Mouse (Mus musculus) splenic B cell, adult 2 months (primary cell): ENCODE data around the gene Gpatch11.
"Not testable (repeated sequence)": the region's sequence is repeated elsewhere in the genome, so short reads cannot be mapped to it uniquely, and the experiment has no call there.

Source experiments
- DNase-seq: peaks from one replicate; pipeline ENCODE4 v3.0.0-alpha.2; 2011; ENCODE audit warnings: low read depth, low spot score
- H3K27me3 ChIP-seq: 2 replicates; pipeline ENCODE4 v1.6.1; 2012; ENCODE audit warnings: mild to moderate bottlenecking, low read length, moderate library complexity, mixed read lengths; ENCODE audit not compliant: control insufficient read depth, poor library complexity, insufficient read depth, severe bottlenecking
- H3K36me3 ChIP-seq: 2 replicates; pipeline ENCODE4 v1.6.1; 2012; ENCODE audit warnings: mild to moderate bottlenecking, low read length, moderate library complexity, mixed read lengths; ENCODE audit not compliant: control insufficient read depth, poor library complexity, insufficient read depth, severe bottlenecking

Gpatch11 gene

GRCm38 (mm10) chr17:78834856-78835835 is at the start of gene Gpatch11, which contains the start of gene Heatr5b:
Gene Gpatch11, plus strand, starts transcription at chr17:78835567.
Gene Heatr5b, minus strand, starts transcription at chr17:78835364.
- Histone ChIP-seq H3K27me3 (no peaks in the 10 kb centered on the region), H3K36me3 (peaks cover 5% of the 10 kb centered on the region)
- peak; percentile 99 for DNase-seq

- DNase-seq, H3K36me3 ChIP-seq: not testable (repeated sequence)
Measured at GRCm38 (mm10) chr17:78788273-78788672, 47.1 kb upstream of the Gpatch11 start.

GRCm38 (mm10) chr17:78791068-78791689 is 44.2 kb upstream of the Gpatch11 start:
- DNase-seq = no peak
- no peaks in the 10 kb centered on the region for H3K27me3 ChIP-seq
- peaks cover 10% of the 10 kb centered on the region for H3K36me3 ChIP-seq

More at GRCm38 (mm10) chr17:78788273-78788672, 47.1 kb upstream of the Gpatch11 start:
- H3K27me3 ChIP-seq = not testable (repeated sequence)

GRCm38 (mm10) chr17:78791690-78792070 is 43.7 kb upstream of the Gpatch11 start:
- Histone ChIP-seq H3K36me3 (peaks cover 13% of the 10 kb centered on the region), H3K27me3 (no peaks in the 10 kb centered on the region)
- no peak for DNase-seq

GRCm38 (mm10) chr17:78792122-78792521 is 43.2 kb upstream of the Gpatch11 start:
- no peak for DNase-seq
- H3K36me3 ChIP-seq = peaks cover 13% of the 10 kb centered on the region
- H3K27me3 ChIP-seq = no peaks in the 10 kb centered on the region

- Histone ChIP-seq H3K27me3 (no peaks in the 10 kb centered on the region), H3K36me3 (peaks cover 13% of the 10 kb centered on the region)
- DNase-seq = no peak
Measured at GRCm38 (mm10) chr17:78794390-78794789, 41.0 kb upstream of the Gpatch11 start.

- Histone ChIP-seq H3K27me3 (no peaks in the 10 kb centered on the region; the same call in 1 of the 2 replicates), H3K36me3 (peaks cover 22% of the 10 kb centered on the region)
- no peak for DNase-seq
Measured at GRCm38 (mm10) chr17:78797222-78797621, 38.1 kb upstream of the Gpatch11 start.

- peak; percentile 56 for DNase-seq
- Histone ChIP-seq H3K27me3 (no peaks in the 10 kb centered on the region), H3K36me3 (peaks cover 6% of the 10 kb centered on the region; the same call in 1 of the 2 replicates)
Measured at GRCm38 (mm10) chr17:78809019-78809418, 26.3 kb upstream of the Gpatch11 start.

GRCm38 (mm10) chr17:78809582-78809981 is 25.8 kb upstream of the Gpatch11 start:
- Histone ChIP-seq H3K27me3 (no peaks in the 10 kb centered on the region), H3K36me3 (peaks cover 6% of the 10 kb centered on the region)
- no peak for DNase-seq

GRCm38 (mm10) chr17:78824346-78824745 is 11.0 kb upstream of the Gpatch11 start:
- DNase-seq = no peak
- Histone ChIP-seq H3K36me3 (peaks cover 21% of the 10 kb centered on the region), H3K27me3 (no peaks in the 10 kb centered on the region)

GRCm38 (mm10) chr17:78836056-78836455 is 689 bp downstream of the Gpatch11 start:
- Histone ChIP-seq H3K36me3 (peaks cover 5% of the 10 kb centered on the region), H3K27me3 (no peaks in the 10 kb centered on the region)
- peak; percentile 31 for DNase-seq

GRCm38 (mm10) chr17:78842271-78842928 is 7.0 kb downstream of the Gpatch11 start:
- Histone ChIP-seq H3K27me3 (no peaks in the 10 kb centered on the region), H3K36me3 (peaks cover 15% of the 10 kb centered on the region)
- DNase-seq = no peak

- Histone ChIP-seq H3K27me3 (no peaks in the 10 kb centered on the region), H3K36me3 (peaks cover 17% of the 10 kb centered on the region)
- DNase-seq = no peak
Measured at GRCm38 (mm10) chr17:78856243-78856642, 20.9 kb downstream of the Gpatch11 start.

GRCm38 (mm10) chr17:78873886-78874285 is 38.5 kb downstream of the Gpatch11 start:
- DNase-seq = no peak
- peaks cover 10% of the 10 kb centered on the region for H3K36me3 ChIP-seq
- H3K27me3 ChIP-seq = no peaks in the 10 kb centered on the region
